Mouse (Mus musculus) limb, embryonic 10.5 days (tissue): ENCODE measurements around the gene Rpl36-ps4. TPM values are rescaled to one million over a fixed set of nuclear protein-coding genes. Genes with fewer than 3 reads are reported as not detected.
"Not testable (repeated sequence)": the region's sequence is repeated elsewhere in the genome, so short reads cannot be mapped to it uniquely, and the experiment has no call there.

Experiments
- DNase-seq: peaks from one replicate; pipeline ENCODE4 v3.0.0-alpha.2; 2017; ENCODE audit warnings: low spot score
- H3K27ac ChIP-seq: fragments of 300-500 bp; sonication (generic); 2 replicates; pipeline ENCODE4 v1.5.1; 2016; ENCODE audit warnings: mild to moderate bottlenecking
- H3K27me3 ChIP-seq: fragments of 300-500 bp; sonication (generic); 2 replicates; pipeline ENCODE4 v1.6.1; 2016; ENCODE audit warnings: low read depth, mild to moderate bottlenecking; ENCODE audit not compliant: poor library complexity, severe bottlenecking
- H3K36me3 ChIP-seq: fragments of 300-500 bp; sonication (generic); 2 replicates; pipeline ENCODE4 v1.6.1; 2016; ENCODE audit warnings: mild to moderate bottlenecking, moderate library complexity
- H3K4me1 ChIP-seq: fragments of 300-500 bp; sonication (generic); 2 replicates; pipeline ENCODE4 v1.6.1; 2016
- H3K4me3 ChIP-seq: fragments of 300-500 bp; sonication (generic); 2 replicates; pipeline ENCODE4 v1.5.1; 2016; ENCODE audit warnings: mild to moderate bottlenecking, moderate library complexity
- H3K9me3 ChIP-seq: fragments of 300-500 bp; sonication (generic); replicated peaks from 2 replicates; pipeline ENCODE4 v1.6.1; 2016; ENCODE audit warnings: mild to moderate bottlenecking
- WGBS: fragments of 180-500 bp; shearing (Covaris S2); methylation state at CpG from one replicate; pipeline ENCODE4 v1.1.7; 2016; 5-methylcytosine and 5-hydroxymethylcytosine counted together
- polyA plus RNA-seq: library from polyadenylated mRNA; unstranded; fragments of >200 nt; fragmentation: Nextera tagmentation; extraction: Ambion mirVana; gene quantifications from 2 replicates; pipeline ENCODE4 v1.2.1, GENCODE M21; 2016

Rpl36-ps4 gene
- polyA plus RNA-seq, 1 experiment from 2014 or later = not detected

DNA sequence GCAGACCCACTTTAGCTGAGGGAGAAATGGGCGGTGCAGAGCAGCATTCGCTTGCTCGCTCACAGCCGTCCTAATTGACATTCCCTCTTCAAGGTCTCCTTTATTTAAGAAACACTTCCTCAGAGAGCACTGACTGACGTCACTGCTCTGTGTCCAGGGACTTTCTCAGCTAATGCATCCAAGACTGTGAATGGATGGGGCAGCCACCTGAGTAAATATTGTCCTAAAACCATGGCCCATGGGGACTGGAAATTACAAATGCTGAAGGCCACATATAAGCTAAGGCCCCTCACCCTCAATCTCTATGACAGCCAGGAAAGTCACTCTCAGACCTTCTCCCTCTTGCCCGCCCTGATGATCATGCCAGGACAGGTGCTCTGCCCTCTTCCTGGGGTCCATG lies 23.6 kb upstream of the Rpl36-ps4 start:
- H3K4me3 ChIP-seq = no peak overlapping the region
- 79% methylated on average over 6 of the region's 6 CpGs for WGBS
- DNase-seq = peak; percentile 24

GRCm38 (mm10) chr17:87900677-87901076 lies 20.1 kb upstream of the Rpl36-ps4 start:
- Histone ChIP-seq H3K4me1 (no peaks in the 10 kb centered on the region), H3K27ac (no peak overlapping the region), H3K36me3 (no peaks in the 10 kb centered on the region), H3K27me3 (no peaks in the 10 kb centered on the region), H3K4me3 (no peak overlapping the region), H3K9me3 (no peaks in the 10 kb centered on the region)
- DNase-seq = peak; percentile 5
- WGBS = 93% methylated on average over 4 of the region's 4 CpGs

More for the DNA sequence above, 23.6 kb upstream of the Rpl36-ps4 start:
- H3K4me1 ChIP-seq = no peaks in the 10 kb centered on the region
- H3K9me3 ChIP-seq = no peaks in the 10 kb centered on the region; the same call in 1 of the 2 replicates
- H3K27ac ChIP-seq = no peak overlapping the region
- no peaks in the 10 kb centered on the region for H3K36me3 ChIP-seq
- no peaks in the 10 kb centered on the region for H3K27me3 ChIP-seq

DNA sequence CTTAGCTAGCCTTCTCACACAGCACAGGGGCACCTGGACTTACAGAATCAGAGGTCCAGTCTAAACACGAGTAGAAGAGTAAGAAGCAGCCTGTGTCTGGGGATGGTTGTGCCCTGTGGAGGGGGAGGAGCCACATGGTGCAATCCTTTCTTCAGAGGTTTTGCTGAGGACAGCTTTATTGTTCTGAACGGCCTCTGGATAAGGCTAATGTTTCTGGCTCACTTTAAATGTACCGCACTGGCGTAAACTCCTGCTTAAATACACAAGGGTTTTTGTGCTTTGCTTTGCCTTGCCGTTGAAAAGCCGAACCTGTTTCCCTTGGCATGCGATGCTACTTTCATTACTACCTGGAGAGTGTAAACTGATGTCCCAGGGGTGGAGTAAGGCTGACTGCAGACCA lies 19.6 kb upstream of the Rpl36-ps4 start:
- H3K9me3 ChIP-seq = no peaks in the 10 kb centered on the region
- DNase-seq = no peak
- no peak overlapping the region for H3K27ac ChIP-seq
- no peaks in the 10 kb centered on the region for H3K4me1 ChIP-seq
- WGBS = 48% methylated on average over 7 of the region's 7 CpGs
- no peaks in the 10 kb centered on the region for H3K36me3 ChIP-seq
- H3K4me3 ChIP-seq = no peak overlapping the region
- no peaks in the 10 kb centered on the region for H3K27me3 ChIP-seq

- H3K36me3 ChIP-seq = no peaks in the 10 kb centered on the region
- no peak overlapping the region for H3K27ac ChIP-seq
- H3K9me3 ChIP-seq = no peaks in the 10 kb centered on the region
- WGBS = 45% methylated on average over 6 of the region's 6 CpGs
- no peaks in the 10 kb centered on the region for H3K27me3 ChIP-seq
- peak; percentile 26 for DNase-seq
- H3K4me3 ChIP-seq = no peak overlapping the region
- no peaks in the 10 kb centered on the region for H3K4me1 ChIP-seq
Measured at GRCm38 (mm10) chr17:87903213-87903612, 17.6 kb upstream of the Rpl36-ps4 start.

- Histone ChIP-seq H3K36me3 (no peaks in the 10 kb centered on the region), H3K4me1 (no peaks in the 10 kb centered on the region), H3K9me3 (no peaks in the 10 kb centered on the region), H3K27me3 (no peaks in the 10 kb centered on the region), H3K4me3 (no peak overlapping the region), H3K27ac (no peak overlapping the region)
- 91% methylated on average over 8 of the region's 8 CpGs for WGBS
- peak; percentile 18 for DNase-seq
Measured at GRCm38 (mm10) chr17:87903725-87904124, 17.1 kb upstream of the Rpl36-ps4 start.

DNA sequence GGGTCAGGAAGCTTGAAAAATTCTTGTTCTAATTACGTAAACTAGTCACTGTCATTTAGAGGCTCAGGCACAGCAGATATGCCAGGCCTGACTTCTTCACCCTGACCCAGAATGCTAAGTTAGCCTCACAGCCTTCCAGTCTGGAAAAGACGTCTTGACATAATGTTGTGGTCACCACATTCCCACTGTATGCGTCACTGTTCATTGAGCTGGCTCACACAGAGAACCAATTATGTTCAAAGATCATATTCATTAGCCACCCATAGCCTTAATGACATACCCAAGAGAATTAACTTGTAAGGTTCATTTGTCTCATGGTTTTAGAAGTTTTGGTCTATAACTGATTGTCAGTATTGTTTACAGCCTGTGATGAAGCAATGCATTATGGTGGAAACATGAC lies 5.4 kb upstream of the Rpl36-ps4 start:
- H3K27me3 ChIP-seq = no peaks in the 10 kb centered on the region
- H3K9me3 ChIP-seq = 0 out of 2 replicates have a peak, but pooled peaks cover 3% of the 10 kb centered on the region
- H3K36me3 ChIP-seq = no peaks in the 10 kb centered on the region
- H3K4me1 ChIP-seq = no peaks in the 10 kb centered on the region
- no peak for DNase-seq
- 89% methylated on average over 3 of the region's 3 CpGs for WGBS
- H3K4me3 ChIP-seq = no peak overlapping the region
- no peak overlapping the region for H3K27ac ChIP-seq

DNA sequence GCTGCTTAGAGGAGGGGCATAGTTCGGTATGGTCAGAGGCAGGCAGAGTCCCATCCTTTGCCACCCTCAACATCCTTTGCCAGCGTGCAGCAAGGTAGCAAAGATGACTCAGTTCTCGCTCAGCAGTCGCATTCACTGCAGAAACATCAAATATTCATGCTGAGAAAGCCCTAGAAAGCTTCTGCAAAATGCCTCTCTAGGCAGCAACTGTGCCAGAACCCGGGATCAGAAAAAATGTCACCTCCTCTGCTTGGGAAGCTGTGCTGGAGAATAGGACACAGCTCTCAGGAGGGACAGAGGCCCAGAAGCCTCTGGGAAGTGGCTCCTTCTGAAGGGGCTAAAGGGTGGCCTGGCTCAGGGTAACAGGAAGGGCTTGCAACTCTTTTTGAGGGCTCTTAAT lies 2.7 kb upstream of the Rpl36-ps4 start:
- Histone ChIP-seq H3K4me3 (no peak overlapping the region), H3K36me3 (no peaks in the 10 kb centered on the region), H3K27me3 (no peaks in the 10 kb centered on the region), H3K9me3 (no peaks in the 10 kb centered on the region), H3K4me1 (no peaks in the 10 kb centered on the region), H3K27ac (no peak overlapping the region)
- no peak for DNase-seq
- 85% methylated on average over 5 of the region's 5 CpGs for WGBS

GRCm38 (mm10) chr17:87934326-87934725 lies 13.5 kb downstream of the Rpl36-ps4 start:
- no peak overlapping the region for H3K27ac ChIP-seq
- DNase-seq = no peak
- 86% methylated on average over 10 of the region's 10 CpGs for WGBS
- H3K27me3 ChIP-seq = no peaks in the 10 kb centered on the region
- H3K36me3 ChIP-seq = no peaks in the 10 kb centered on the region
- H3K4me3 ChIP-seq = no peak overlapping the region
- no peaks in the 10 kb centered on the region for H3K9me3 ChIP-seq
- H3K4me1 ChIP-seq = no peaks in the 10 kb centered on the region

- Histone ChIP-seq H3K27me3 (no peaks in the 10 kb centered on the region), H3K4me1 (no peaks in the 10 kb centered on the region), H3K27ac (no peak overlapping the region), H3K9me3 (no peaks in the 10 kb centered on the region), H3K4me3 (no peak overlapping the region), H3K36me3 (no peaks in the 10 kb centered on the region)
- no peak for DNase-seq
- 91% methylated on average over 8 of the region's 8 CpGs for WGBS
Measured at GRCm38 (mm10) chr17:87934736-87935135, 14.0 kb downstream of the Rpl36-ps4 start.

DNA sequence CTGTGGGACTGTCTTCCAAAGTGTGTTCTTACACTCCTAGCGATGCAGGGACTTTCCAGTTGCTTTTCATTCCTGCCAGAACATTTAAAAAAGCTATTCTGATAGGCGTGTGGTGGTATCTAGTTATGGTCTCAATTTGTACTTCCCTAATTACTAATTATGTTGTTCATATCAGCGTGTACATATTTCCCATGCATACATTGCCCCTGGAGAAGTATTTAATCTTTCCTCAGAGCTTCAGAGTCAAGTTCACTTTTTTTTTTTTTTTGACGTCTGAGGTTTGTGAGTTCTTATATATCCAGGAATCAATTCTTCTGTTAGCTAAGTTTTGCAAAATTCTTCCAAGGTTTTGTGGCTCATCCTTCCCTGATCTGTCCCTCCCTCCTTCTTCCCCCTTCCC lies 15.4 kb downstream of the Rpl36-ps4 start:
- no peak overlapping the region for H3K27ac ChIP-seq
- H3K9me3 ChIP-seq = no peaks in the 10 kb centered on the region
- no peaks in the 10 kb centered on the region for H3K4me1 ChIP-seq
- no peaks in the 10 kb centered on the region for H3K27me3 ChIP-seq
- 94% methylated on average over 4 of the region's 4 CpGs for WGBS
- H3K36me3 ChIP-seq = no peaks in the 10 kb centered on the region
- DNase-seq = no peak
- no peak overlapping the region for H3K4me3 ChIP-seq

DNA sequence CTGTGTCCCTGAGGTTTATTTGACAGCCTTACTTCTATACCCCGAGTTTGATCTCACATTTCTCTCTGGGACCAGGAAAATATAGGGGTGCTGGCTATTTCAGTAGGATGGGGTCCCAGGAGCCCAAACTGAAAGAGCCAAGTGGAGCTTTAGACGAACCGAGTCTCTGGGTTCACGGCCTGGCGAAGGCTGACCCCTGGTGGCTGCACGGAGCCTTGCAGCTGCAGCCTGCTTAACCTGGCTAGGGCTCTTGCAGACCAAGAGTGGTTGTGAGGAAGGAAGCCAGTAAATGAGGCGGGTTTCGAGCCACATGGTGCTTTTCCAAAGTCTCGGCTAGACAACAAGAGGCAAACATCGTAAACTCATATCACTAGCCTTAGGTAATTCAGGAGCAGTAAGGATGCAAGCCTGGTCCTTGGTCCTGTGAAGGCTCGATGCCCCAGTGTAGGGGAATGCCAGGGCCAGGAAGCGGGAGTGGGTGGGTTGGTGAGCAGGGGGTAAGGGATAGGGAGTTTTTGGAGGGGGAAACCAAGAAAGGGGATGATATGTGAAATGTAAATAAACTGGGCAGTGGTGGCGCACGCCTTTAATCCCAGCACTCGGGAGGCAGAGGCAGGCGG lies 28.3 kb downstream of the Rpl36-ps4 start:
- H3K36me3 ChIP-seq = no peaks in the 10 kb centered on the region
- 47% methylated on average over 16 of the region's 16 CpGs for WGBS
- H3K4me1 ChIP-seq = no peaks in the 10 kb centered on the region
- H3K4me3 ChIP-seq = no peak overlapping the region
- peak; percentile 87 for DNase-seq
- no peaks in the 10 kb centered on the region for H3K27me3 ChIP-seq
- H3K9me3 ChIP-seq = no peaks in the 10 kb centered on the region
- H3K27ac ChIP-seq = no peak overlapping the region

DNA sequence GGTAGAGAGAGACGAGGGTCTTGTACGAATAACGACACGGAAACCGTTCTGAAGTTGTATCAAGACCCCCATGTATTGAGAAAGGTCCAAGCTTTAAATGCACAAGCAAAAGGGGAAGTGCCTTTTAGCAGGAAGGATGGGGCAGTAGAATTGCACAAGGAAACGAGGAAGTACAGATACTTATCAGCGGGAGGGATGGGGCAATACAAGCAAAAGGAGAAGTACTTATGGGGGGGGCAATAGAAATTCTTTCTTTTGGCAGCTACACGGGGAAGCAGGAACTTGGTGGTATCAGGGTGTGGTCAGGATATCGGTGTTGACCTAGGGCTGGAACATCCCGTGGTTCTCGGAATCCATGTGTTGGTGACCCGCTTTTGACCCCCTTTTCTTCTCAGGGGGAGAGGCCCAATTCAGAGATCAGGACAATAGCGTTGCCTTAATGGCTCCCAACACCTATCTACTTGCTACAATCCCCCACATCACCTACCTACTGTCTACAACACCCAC lies 33.9 kb downstream of the Rpl36-ps4 start:
- not testable (repeated sequence) for H3K27me3 ChIP-seq, H3K4me3 ChIP-seq, H3K27ac ChIP-seq, H3K36me3 ChIP-seq, H3K9me3 ChIP-seq, H3K4me1 ChIP-seq, DNase-seq
- WGBS = 93% methylated on average over 13 of the region's 13 CpGs

DNA sequence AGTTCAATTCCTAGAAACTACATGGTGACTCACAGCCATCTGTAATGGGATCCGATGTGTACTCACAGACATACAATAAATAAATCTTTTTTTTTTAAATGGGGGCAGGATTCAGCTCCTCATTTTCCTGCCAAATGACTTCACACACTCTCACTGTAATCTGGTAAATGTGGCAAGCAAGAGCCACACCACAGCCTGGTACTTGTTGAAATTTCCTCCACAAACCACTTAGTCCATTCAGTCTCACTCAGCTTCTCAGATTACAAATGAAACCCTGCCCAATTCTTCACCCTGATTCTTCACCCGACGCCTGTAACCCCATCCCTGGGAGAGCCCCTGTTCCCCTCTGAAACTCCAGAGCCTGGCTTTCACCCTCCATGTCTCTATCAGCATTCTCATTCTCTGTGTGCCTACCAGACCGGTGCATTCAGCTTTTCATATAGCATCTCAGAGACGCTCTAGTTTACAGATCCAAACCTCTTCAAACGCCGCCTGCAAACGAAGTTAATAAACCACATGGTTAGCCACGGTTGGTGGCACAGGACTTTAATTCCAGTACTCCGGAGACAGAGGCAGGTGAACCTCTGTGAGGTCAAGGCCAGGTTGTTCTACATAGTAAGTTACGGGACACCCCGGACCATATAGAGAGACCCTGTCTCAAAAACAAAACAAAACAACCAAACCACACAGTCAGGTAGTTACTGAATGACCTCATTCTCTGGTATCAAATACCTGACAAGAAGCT lies 36.5 kb downstream of the Rpl36-ps4 start:
- no peaks in the 10 kb centered on the region for H3K9me3 ChIP-seq
- H3K4me1 ChIP-seq = no peaks in the 10 kb centered on the region; the same call in 1 of the 2 replicates
- H3K27me3 ChIP-seq = no peaks in the 10 kb centered on the region
- no peak overlapping the region for H3K4me3 ChIP-seq
- no peak for DNase-seq
- no peaks in the 10 kb centered on the region for H3K36me3 ChIP-seq
- H3K27ac ChIP-seq = no peak overlapping the region
- WGBS = 74% methylated on average over 12 of the region's 12 CpGs
